Mouse (Mus musculus) liver, postnatal 0 days (tissue): Measurements from ENCODE around the gene Adh6b. TPM values are rescaled to one million over a fixed set of nuclear protein-coding genes. Genes with fewer than 3 reads are reported as not detected.
A peak's percentile ranks its signal among the peaks of the same experiment; 100 is the strongest.

Experiments used
- ATAC-seq: fragments of 200-750 bp; cut with Nextera tagmentation; 2 replicates; pipeline ENCODE4 v1.8.0; 2017; ENCODE audit warnings: mild to moderate bottlenecking, moderate library complexity
- DNase-seq: peaks from one replicate; pipeline ENCODE4 v3.0.0-alpha.2; 2016
- H3K27ac ChIP-seq: fragments of 300-500 bp; sonication (generic); 2 replicates; pipeline ENCODE4 v1.5.1; 2014; ENCODE audit warnings: antibody characterized with exemption, moderate library complexity, mild to moderate bottlenecking, low read depth
- H3K27me3 ChIP-seq: fragments of 300-500 bp; sonication (generic); 2 replicates; pipeline ENCODE4 v1.6.1; 2014; ENCODE audit warnings: low read length, control low read depth, mixed read lengths; ENCODE audit not compliant: insufficient read depth
- H3K36me3 ChIP-seq: fragments of 300-500 bp; sonication (generic); replicated peaks from 2 replicates; pipeline ENCODE4 v1.6.1; 2014; ENCODE audit warnings: mild to moderate bottlenecking, control low read depth, low read length, moderate library complexity, mixed read lengths; ENCODE audit not compliant: insufficient read depth
- H3K4me1 ChIP-seq: fragments of 300-500 bp; sonication (generic); 2 replicates; pipeline ENCODE4 v1.6.1; 2014; ENCODE audit warnings: antibody characterized with exemption, mild to moderate bottlenecking, control low read depth; ENCODE audit not compliant: insufficient read depth
- H3K4me2 ChIP-seq: fragments of 300-500 bp; sonication (generic); 2 replicates; pipeline ENCODE4 v1.6.1; 2014; ENCODE audit warnings: low read depth, mild to moderate bottlenecking, low read length, moderate library complexity, mixed read lengths
- H3K4me3 ChIP-seq: fragments of 300-500 bp; sonication (generic); 2 replicates; pipeline ENCODE4 v1.5.1; 2014; ENCODE audit warnings: low read depth, low read length
- H3K9ac ChIP-seq: fragments of 300-500 bp; sonication (generic); replicated peaks from 2 replicates; pipeline ENCODE4 v1.6.1; 2014; ENCODE audit warnings: mild to moderate bottlenecking, moderate library complexity
- H3K9me3 ChIP-seq: fragments of 300-500 bp; sonication (generic); 2 replicates; pipeline ENCODE4 v1.6.1; 2016; ENCODE audit warnings: mild to moderate bottlenecking, control low read depth, low read length, mixed read lengths
- CTCF ChIP-seq: sonication (generic); IDR thresholded peaks from 2 replicates; pipeline ENCODE4 v1.5.1; 2016; ENCODE audit warnings: antibody characterized with exemption, low read depth
- EP300 ChIP-seq: IDR thresholded peaks from 2 replicates; pipeline ENCODE4 v1.6.1; 2016; ENCODE audit warnings: antibody characterized with exemption, low read depth, mild to moderate bottlenecking
- WGBS: fragments of 180-500 bp; shearing (Covaris S2); extraction: QIAGEN DNeasy Blood & Tissue Kit; methylation state at CpG from one replicate; pipeline ENCODE4 v1.1.7; 2014; ENCODE audit not compliant: insufficient replicate concordance; 5-methylcytosine and 5-hydroxymethylcytosine counted together
- polyA plus RNA-seq: library from polyadenylated mRNA; unstranded; fragments of >200 nt; fragmentation: Nextera tagmentation; extraction: Ambion mirVana; gene quantifications from 2 replicates; pipeline ENCODE4 v1.2.1, GENCODE M21; 2015

The Adh6b gene
- polyA plus RNA-seq, 1 experiment from 2014 or later: 0.18 TPM

DNA sequence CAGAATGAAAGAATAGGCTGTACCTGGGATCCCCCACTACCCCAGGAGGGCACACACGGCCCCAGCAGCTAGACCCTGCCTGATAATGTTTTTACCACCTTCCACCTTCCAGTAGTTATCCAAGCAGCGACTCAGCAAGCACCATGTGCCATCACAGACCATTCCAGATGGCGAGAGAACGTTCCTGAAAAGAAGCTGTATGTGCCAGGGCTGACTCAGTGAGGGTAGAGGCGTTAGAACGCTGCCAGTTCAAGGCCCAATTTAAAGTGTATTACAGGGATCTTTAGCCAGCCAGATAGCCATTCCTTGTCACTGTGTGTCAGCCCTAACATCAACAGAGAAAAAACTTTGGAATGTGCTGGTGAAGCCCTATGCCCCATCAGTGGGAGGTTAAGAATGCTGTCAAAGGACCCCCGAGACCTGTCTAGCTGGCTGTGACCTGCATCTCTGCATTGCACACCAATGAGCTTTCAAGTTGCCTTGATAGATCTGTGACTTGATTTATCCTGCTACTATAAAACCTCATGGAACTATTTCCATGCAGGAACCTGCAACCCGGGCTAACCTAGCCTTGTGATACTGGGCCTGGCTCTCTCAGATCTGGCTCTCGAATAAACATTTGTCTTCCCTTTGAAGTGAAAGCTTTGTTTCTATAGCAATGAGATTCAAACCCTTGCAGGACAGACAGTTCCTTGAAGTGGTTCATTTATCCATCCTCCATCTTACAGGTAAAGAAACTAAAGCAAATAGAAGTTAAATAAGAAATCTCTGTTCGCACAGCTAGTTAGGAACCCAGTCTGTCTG, 35.9 kb upstream of the Adh6b start:
- 55% methylated on average over 10 of the region's 10 CpGs for WGBS

DNA sequence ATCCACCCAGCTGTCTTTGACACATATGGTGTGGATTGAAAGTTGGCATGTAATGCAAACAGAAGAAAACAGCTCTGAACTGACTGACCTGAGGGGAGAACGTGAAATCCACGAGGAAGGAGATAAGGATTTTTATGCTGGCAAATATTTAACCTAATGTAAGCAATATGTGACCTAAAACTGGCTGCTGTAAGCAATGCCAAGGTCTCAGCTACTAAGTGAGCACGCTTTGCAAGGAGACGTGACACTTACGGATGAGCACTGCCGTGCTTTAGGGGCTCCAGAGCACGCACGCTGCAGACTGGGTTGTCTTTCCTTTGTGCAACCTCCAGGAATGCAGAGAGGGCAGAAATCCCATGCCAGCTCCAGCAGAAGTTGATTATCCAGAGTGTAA, 35.3 kb upstream of the Adh6b start:
- Histone ChIP-seq H3K9me3 (no peaks in the 10 kb centered on the region), H3K27ac (no peak overlapping the region), H3K4me3 (no peak overlapping the region), H3K36me3 (no peaks in the 10 kb centered on the region), H3K9ac (no peak overlapping the region; the same call in 1 of the 2 replicates), H3K4me1 (peaks cover 12% of the 10 kb centered on the region), H3K4me2 (peak overlapping the region; percentile 57), H3K27me3 (no peaks in the 10 kb centered on the region)
- DNase-seq (no peak), ATAC-seq (0 out of 2 replicates have a peak, but pooled peaks have one; percentile 23)
- TF ChIP-seq CTCF (no peak), EP300 (no peak)
- WGBS: 45% methylated on average over 8 of the region's 8 CpGs

More for the DNA sequence above, 35.9 kb upstream of the Adh6b start:
- Histone ChIP-seq H3K27ac (no peak overlapping the region), H3K36me3 (no peaks in the 10 kb centered on the region), H3K4me2 (peak overlapping the region; percentile 57; the same call in 1 of the 2 replicates), H3K9me3 (no peaks in the 10 kb centered on the region), H3K4me3 (no peak overlapping the region), H3K27me3 (no peaks in the 10 kb centered on the region), H3K4me1 (peaks cover 12% of the 10 kb centered on the region), H3K9ac (no peak overlapping the region)
- ATAC-seq (no peak), DNase-seq (no peak)
- no peak for TF ChIP-seq EP300
- no peak for TF ChIP-seq CTCF

DNA sequence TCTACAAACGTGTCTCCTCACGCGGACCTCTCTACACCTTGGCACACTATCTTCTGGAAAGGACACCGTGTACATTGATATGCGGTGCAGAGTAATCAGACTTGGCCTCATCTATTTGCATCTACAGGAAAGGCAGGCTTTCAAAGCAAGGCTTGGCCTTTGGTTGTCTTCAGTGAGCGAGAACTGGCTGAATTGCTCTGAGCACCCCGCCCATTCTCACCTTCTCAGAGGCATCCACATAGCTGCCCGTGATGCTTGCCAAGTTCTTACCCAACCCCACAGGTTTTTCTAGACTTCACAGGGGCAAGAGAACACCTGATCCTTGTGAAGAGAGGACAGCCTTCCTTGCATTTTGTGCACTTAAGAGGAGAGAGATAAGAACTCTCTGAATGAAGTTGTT, 31.7 kb upstream of the Adh6b start:
- 79% methylated on average over 8 of the region's 8 CpGs for WGBS
- TF ChIP-seq CTCF (no peak), EP300 (no peak)
- peaks cover 8% of the 10 kb centered on the region for H3K4me1 ChIP-seq

GRCm38 (mm10) chr3:138311015-138311414, 30.6 kb upstream of the Adh6b start:
- Histone ChIP-seq H3K4me1 (peaks cover 4% of the 10 kb centered on the region; the same call in 1 of the 2 replicates), H3K9ac (no peak overlapping the region), H3K4me3 (no peak overlapping the region), H3K27me3 (no peaks in the 10 kb centered on the region), H3K4me2 (no peak overlapping the region), H3K27ac (no peak overlapping the region), H3K36me3 (no peaks in the 10 kb centered on the region), H3K9me3 (no peaks in the 10 kb centered on the region)
- WGBS: 83% methylated on average over 6 of the region's 6 CpGs
- ATAC-seq (no peak), DNase-seq (no peak)
- TF ChIP-seq CTCF (peak; percentile 38), EP300 (no peak)

More for the DNA sequence above, 31.7 kb upstream of the Adh6b start:
- H3K9me3 ChIP-seq: no peaks in the 10 kb centered on the region
- no peak overlapping the region for H3K9ac ChIP-seq
- DNase-seq: no peak
- H3K27me3 ChIP-seq: no peaks in the 10 kb centered on the region
- no peak overlapping the region for H3K4me3 ChIP-seq
- H3K36me3 ChIP-seq: no peaks in the 10 kb centered on the region
- no peak overlapping the region for H3K27ac ChIP-seq
- no peak overlapping the region for H3K4me2 ChIP-seq
- no peak for ATAC-seq

- Histone ChIP-seq H3K9ac (no peak within 1 kb of the TSS), H3K4me1 (no peaks in the 10 kb centered on the region), H3K36me3 (no peaks in the 10 kb centered on the region), H3K4me3 (no peak within 1 kb of the TSS), H3K9me3 (no peaks in the 10 kb centered on the region), H3K27me3 (no peaks in the 10 kb centered on the region), H3K27ac (no peak within 1 kb of the TSS), H3K4me2 (no peak within 1 kb of the TSS)
- 71% methylated on average over 5 of the region's 5 CpGs for WGBS
- TF ChIP-seq CTCF (no peak), EP300 (no peak)
- no peak for ATAC-seq
- no peak for DNase-seq
Measured at GRCm38 (mm10) chr3:138312965-138313364, 28.6 kb upstream of the Adh6b start, which contains the start of gene Adh6a. Gene Adh6a (plus strand): TSS chr3:138313286.

GRCm38 (mm10) chr3:138316908-138317472, 24.6 kb upstream of the Adh6b start:
- Histone ChIP-seq H3K9me3 (no peaks in the 10 kb centered on the region), H3K36me3 (no peaks in the 10 kb centered on the region), H3K27ac (no peak overlapping the region), H3K27me3 (no peaks in the 10 kb centered on the region), H3K4me3 (no peak overlapping the region), H3K4me1 (no peaks in the 10 kb centered on the region), H3K9ac (no peak overlapping the region), H3K4me2 (no peak overlapping the region)
- DNase-seq (no peak), ATAC-seq (no peak)
- 75% methylated on average over 2 of the region's 2 CpGs for WGBS
- no peak for TF ChIP-seq CTCF
- TF ChIP-seq EP300: no peak
